ENCODE assay signal across 8 mouse cellular contexts in genomic region chr5:38580703-38581102, GRCm38 (mm10). TPM values are rescaled to one million over a fixed set of nuclear protein-coding genes. Genes with fewer than 3 reads are reported as not detected.
DNase-seq lines count a peak whose midpoint lies in the region; ATAC-seq and TF ChIP-seq lines count a peak whose summit lies in the region.

No protein-coding gene starts in this region.

- peak; percentile 37 for DNase-seq in gastrocnemius, adult 2 months
- no peak for DNase-seq in gastrocnemius, postnatal 36 days
- DNase-seq in 3134 (ENCODE audit: extremely low read depth, insufficient read length, low spot score): peak; percentile 20
- DNase-seq in ZHBTc4 (ENCODE audit: low read depth, low spot score): peak; percentile 95
- DNase-seq in thymus, postnatal 4 days: peak; percentile 48

- no peaks in the 10 kb centered on the region for H3K27me3 ChIP-seq in intestine, embryonic 15.5 days (replicated peaks)
- H3K27me3 ChIP-seq in midbrain, embryonic 12.5 days: no peaks in the 10 kb centered on the region

- no peak overlapping the region for H3K27ac ChIP-seq in gastrocnemius, adult 2 months
- H3K27ac ChIP-seq in embryonic fibroblast, embryonic 13.5 days (ENCODE audit: insufficient read depth, low read length): no peak overlapping the region
- H3K27ac ChIP-seq in intestine, embryonic 15.5 days: no peak overlapping the region
- H3K27ac ChIP-seq in midbrain, embryonic 12.5 days (replicated peaks): no peak overlapping the region

- H3K4me3 ChIP-seq in gastrocnemius, adult 2 months: no peak overlapping the region
- no peak overlapping the region for H3K4me3 ChIP-seq in embryonic fibroblast, embryonic 13.5 days (ENCODE audit: insufficient read depth, low read length)
- no peak overlapping the region for H3K4me3 ChIP-seq in intestine, embryonic 15.5 days (replicated peaks)
- no peak overlapping the region for H3K4me3 ChIP-seq in midbrain, embryonic 12.5 days

- peak; percentile 84 for TF ChIP-seq CTCF in gastrocnemius, adult 2 months (IDR thresholded peaks at IDR 0.05)
- peak; percentile 83; the same call in 1 of the 2 replicates for TF ChIP-seq CTCF in embryonic fibroblast, embryonic 13.5 days (IDR thresholded peaks at IDR 0.05; ENCODE audit: borderline replicate concordance, insufficient read depth, low read length)

- 0 out of 2 replicates have a peak, but pooled peaks have one; percentile 49 for ATAC-seq in intestine, embryonic 15.5 days
- peak; percentile 38; the same call in 1 of the 2 replicates for ATAC-seq in midbrain, embryonic 12.5 days (ENCODE audit: low FRiP score, low read depth)

- no peak overlapping the region for H3K4me2 ChIP-seq in intestine, embryonic 15.5 days (replicated peaks)
- H3K4me2 ChIP-seq in midbrain, embryonic 12.5 days (replicated peaks): no peak overlapping the region

- no peak overlapping the region for H3K9ac ChIP-seq in intestine, embryonic 15.5 days
- no peak overlapping the region for H3K9ac ChIP-seq in midbrain, embryonic 12.5 days (replicated peaks)

- no peaks in the 10 kb centered on the region for H3K4me1 ChIP-seq in embryonic fibroblast, embryonic 13.5 days (ENCODE audit: control insufficient read depth, insufficient read depth, low read length)
- H3K4me1 ChIP-seq in intestine, embryonic 15.5 days (replicated peaks): no peaks in the 10 kb centered on the region
- H3K4me1 ChIP-seq in midbrain, embryonic 12.5 days: no peaks in the 10 kb centered on the region

- TF ChIP-seq POLR2A in embryonic fibroblast, embryonic 13.5 days (IDR thresholded peaks at IDR 0.05; ENCODE audit: low read depth, low read length): no peak

- 27% methylated on average over 6 of the region's 6 CpGs for WGBS in intestine, embryonic 15.5 days
- WGBS in midbrain, embryonic 12.5 days: 34% methylated on average over 6 of the region's 6 CpGs

- intact Hi-C loops in gastrocnemius, adult 2 months (cut with DNase I): loop anchor here (5.0 kb wide), 1 partner anchor 52 kb away; no protein-coding TSS in a partner anchor
- intact Hi-C loops in gastrocnemius, postnatal 36 days (cut with DNase I): loop anchor here (5.0 to 10.0 kb wide), 2 partner anchors 52 to 276 kb away; no protein-coding TSS in a partner anchor

- H3K9me3 ChIP-seq in intestine, embryonic 15.5 days: no peaks in the 10 kb centered on the region
- H3K9me3 ChIP-seq in midbrain, embryonic 12.5 days: no peaks in the 10 kb centered on the region

- H3K36me3 ChIP-seq in intestine, embryonic 15.5 days: no peaks in the 10 kb centered on the region
- H3K36me3 ChIP-seq in midbrain, embryonic 12.5 days: no peaks in the 10 kb centered on the region

RNA-seq across cellular contexts. Expression of gene Wdr1, which starts 17.7 kb away (rescaled TPM):
- total RNA-seq in gastrocnemius, adult 2 months (2021): 10 to 100 TPM; 42.7 to 64.8 TPM
- total RNA-seq in gastrocnemius, postnatal 36 days (2021): 10 to 100 TPM; 54.1 to 58.0 TPM
- 280 and 348 TPM in 2 replicates for polyA plus RNA-seq in embryonic fibroblast, embryonic 13.5 days (2011; ENCODE audit: insufficient read length, low read depth, missing spikeins)
- 240 and 243 TPM in 2 replicates for polyA plus RNA-seq in intestine, embryonic 15.5 days (2015; fragmentation: Nextera tagmentation; extraction: Ambion mirVana)
- 140 and 151 TPM in 2 replicates for polyA plus RNA-seq in midbrain, embryonic 12.5 days (2016; fragmentation: Nextera tagmentation; extraction: Ambion mirVana)

Comparison
In these comparisons a context has a peak if more than half of its experiments do, and no peak if none do; other contexts are left out.
1. DNase-seq: peak in gastrocnemius, adult 2 months (single experiment), 3134 (single experiment), ZHBTc4 (single experiment) and thymus, postnatal 4 days (single experiment); none in gastrocnemius, postnatal 36 days (0 of 2).